Mouse (Mus musculus) gonadal fat pad, adult 2 months (tissue): ENCODE results near the gene Cd101. TPM values are rescaled to one million over a fixed set of nuclear protein-coding genes. Genes with fewer than 3 reads are reported as not detected.

Source experiments
- DNase-seq: peaks from one replicate; pipeline ENCODE4 v3.0.0-alpha.2; 2012; ENCODE audit warnings: low read depth
- polyA plus RNA-seq: library from polyadenylated mRNA; depleted of rRNA; stranded (reverse); fragments of >200 nt; gene quantifications from 2 replicates; pipeline ENCODE4 v1.2.3, GENCODE M21; 2012

Gene Cd101
- polyA plus RNA-seq, 1 experiment, result 0.08 TPM

DNA sequence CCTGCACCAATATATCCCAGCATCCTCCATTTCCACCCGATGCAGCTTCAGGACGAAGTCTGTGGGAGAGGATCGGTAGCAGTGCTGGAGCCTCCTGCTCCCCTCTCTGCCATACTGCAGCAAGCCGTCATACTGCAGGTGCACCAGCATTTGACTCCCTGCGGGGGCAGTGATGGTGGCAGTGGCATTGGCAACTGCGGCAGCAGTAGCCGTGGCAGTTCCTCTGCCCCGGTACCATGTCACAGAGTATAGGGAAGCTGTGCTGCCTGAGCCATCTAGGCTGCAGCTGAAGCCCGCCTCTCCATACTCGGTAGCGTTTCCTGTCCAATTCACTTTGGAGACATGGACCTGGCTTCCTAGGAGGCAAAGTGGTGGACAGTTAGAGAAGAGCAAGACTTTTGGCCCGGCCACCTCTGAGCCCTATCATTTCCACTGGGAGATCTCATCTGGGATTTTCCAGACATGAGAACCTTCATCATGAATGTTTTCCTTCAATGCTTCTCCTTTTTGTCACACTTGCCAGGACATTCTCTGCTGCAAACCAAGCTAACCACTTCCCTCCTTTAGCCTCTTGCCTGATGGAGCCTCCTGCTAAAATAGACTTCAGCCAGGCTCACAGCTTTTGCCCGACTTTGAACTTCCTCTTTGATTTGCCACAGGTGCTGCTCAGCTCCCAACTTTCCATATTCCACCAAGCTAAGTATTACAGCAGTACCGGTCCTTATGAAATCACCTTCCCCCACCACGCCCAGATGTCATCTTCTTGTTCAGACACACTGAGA, 25.6 kb downstream of the Cd101 start:
- DNase-seq, result no peak

DNA sequence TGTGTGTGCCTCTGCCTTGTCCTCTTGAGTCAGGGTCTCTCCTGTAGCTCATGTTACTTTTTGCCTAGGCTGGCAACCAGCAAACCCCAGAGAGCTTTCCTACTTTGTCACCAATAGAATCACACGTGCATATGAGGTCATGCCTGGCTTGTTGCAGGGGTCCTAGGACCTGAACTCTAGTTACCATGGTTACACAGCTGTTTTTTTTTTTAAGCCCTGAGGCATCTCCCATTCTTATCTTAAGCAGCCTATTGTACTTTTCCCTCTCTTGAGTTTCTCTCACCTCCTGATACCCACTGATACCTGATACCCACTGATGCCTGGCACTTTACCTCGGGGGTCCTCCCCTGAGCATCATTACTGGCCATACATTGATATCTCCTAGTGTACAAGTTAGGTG, 29.6 kb downstream of the Cd101 start:
- DNase-seq, result no peak

DNA sequence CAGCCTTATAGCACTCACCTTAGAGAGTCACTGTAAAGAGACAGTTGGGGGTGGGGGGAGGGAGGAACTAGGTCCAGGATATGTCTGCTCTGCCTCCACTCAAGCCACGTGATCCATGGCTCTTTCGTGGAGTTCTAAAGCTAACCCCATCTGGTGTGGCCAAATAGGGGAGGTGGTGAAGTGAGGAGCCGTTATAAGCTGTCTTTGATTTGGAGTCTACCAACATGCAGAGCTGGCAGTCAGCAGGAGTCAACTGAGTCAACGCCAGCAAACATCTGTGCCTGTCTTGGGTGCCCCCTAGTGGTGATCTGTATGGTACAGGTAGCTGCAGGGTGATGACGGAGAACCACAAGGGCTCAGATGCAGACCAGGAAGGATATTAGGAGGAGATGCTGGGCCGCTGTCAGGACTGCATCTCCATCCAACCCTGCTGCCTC, 30.4 kb downstream of the Cd101 start:
- no peak for DNase-seq

DNA sequence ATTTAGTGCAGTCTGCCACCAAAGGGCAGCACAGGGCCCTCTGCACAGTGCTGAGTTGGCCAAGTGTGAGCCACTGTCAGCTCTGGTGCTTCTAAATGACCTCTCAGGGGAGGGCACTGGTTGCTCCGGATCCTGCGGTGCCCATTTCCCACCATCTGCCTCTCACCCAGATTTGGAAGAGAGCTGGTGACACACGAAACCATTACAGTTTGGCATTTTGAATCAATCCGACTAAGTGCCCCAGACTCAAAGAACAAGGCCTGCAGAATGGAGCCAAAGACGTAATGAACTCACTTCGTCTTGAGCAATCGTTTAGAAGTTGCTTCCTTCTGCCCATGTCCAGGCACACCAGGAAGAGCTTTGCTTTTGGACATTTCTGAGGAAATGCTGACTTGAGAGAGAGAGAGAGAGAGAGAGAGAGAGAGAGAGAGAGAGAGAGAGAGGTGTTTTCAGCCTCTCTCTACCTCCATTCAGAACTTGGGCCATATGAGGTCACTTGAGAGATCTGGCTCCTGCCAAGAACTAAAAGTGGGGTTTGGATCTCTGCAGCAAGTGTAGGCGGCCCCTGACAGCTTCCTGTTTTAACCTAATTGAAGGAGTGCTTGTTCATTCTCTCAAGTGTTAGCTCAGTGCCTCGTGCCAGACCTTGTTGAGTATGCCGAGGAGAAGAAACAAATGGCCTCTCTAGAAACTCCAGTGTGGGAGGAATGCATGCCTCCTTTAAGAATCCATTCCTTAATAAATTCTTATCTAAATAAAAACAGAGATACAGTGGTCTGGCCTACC, 31.4 kb downstream of the Cd101 start:
- DNase-seq, result no peak

DNA sequence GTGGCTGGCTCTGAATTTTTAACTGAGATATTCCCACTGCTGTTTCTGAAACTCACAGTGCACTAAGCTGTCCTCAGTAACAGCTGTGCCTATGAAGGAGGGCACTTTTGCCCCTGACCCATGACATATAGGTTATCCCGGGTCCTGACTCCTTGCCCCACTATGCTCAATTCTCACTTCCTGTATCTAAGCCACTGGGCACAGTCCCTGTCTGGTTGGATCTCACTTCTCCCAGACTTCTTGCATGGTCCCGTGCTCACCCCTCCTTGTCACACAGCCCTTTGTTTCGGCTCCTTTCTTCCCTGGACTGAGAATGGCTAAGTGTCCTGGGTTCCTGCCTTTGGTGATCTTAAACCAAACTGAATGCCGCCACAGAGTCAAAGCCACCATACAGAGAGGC, 35.1 kb downstream of the Cd101 start:
- DNase-seq, result no peak

DNA sequence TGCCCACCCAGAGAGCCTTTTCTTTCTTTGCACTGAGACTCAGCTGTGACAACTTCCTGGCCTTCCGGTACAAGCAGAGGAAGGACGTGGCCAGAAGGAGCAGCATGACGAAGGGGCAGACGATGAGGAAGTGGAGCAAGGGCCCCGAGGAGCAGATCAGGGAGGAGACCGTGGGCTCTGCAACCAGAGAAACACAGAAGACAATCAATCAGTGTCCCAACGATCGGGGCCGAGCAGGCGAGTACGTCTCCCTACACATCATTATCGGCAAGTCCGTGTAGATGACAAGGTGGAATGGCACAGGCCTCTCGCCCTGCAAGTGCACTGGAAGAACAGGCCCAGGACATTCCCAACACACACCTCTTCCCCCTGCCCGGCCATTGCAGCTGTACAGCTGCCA, 35.6 kb downstream of the Cd101 start:
- no peak for DNase-seq

DNA sequence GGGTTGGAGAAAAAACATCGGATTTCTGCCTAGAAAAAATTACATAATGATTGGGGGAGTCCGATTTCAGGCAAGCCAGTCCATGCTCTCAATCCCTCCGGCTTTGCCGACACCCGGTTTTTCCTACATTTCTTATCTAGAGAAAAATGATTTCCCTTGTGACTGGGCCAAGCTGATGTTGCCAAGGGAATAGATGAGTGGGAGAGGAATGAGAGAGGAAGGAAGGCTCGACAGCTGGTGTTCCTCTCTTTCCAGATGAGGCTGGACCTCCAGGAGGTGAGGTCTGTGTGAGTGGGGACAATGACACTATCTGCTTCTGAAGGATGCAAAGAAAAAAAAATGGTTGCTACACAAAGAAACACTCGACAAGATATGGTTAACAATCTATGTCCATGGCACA, 36.2 kb downstream of the Cd101 start:
- DNase-seq, result no peak

DNA sequence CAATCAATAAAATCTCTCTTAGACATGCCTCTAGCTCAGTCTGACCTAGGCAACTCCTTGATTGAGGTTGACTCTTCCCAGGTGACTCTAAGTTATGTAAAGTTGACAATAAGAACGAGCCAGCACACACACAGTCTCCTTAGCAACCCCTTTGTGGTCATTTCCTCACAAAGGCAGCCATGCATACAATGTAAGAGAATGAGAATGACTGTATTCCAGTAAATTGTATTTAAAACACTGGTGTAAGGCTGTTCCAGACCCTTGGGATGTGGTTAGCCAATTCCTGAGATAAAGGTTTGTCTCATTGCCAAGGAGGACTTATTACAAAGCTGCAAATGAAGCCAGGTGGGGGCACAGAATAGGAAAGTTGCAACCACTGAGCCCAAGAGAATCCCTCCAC, 39.1 kb downstream of the Cd101 start:
- no peak for DNase-seq

DNA sequence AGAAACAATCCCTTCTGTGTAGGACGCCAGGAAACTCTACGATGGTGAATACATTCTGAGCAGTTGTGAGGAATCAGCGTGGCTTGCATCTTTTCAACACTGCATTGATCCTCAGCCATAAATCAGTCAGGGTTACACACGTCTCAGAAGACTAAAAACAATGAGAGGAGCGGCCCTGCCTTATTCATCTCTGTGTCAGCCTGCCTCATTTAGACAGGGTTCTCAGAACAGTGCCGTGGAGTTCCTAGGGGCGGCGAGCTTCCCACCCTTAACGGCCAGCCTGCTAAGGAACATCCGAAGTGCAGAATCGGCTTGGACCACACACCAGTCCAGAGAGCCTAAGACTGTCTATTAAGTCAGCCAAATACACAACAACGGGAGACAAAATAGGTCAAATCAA, 39.9 kb downstream of the Cd101 start:
- DNase-seq, result no peak

DNA sequence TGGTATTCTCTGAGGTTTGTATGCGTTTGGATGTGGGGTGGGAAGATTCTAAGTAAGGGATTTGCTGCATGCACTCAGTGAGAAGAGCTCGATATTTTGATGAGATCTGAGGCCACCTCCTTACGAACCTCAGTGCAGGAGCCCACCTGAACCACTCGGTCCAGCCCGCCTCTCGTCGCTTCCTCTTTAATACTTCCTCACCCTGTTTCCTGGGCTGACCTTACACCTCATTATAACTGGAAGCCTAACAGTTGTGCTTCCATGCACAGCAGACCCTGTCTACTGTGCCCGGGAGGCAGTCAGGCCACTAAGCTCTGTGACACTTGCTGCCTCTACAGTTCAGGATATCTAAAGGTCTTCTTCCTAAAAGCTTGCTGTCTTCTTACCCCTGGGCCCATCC, 50.1 kb downstream of the Cd101 start:
- no peak for DNase-seq

DNA sequence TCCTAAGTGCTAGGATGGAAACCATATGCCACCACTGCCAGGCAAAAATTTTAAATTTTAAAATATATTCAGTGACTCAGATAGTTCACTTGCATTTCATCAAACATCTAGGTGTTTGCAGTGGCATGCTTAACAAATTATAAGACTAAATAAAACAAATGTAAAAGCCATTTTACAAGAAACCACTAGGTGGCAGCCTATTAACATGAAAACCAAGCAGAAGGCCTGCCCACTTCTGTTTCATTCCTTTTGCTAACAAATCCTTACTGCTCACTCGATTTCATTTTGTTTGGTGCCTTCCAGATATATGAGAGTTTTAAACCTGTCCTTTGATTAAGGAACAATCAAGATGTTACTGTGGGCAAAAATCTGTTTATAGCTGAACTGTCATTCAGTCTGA, 55.5 kb downstream of the Cd101 start:
- DNase-seq, result no peak

DNA sequence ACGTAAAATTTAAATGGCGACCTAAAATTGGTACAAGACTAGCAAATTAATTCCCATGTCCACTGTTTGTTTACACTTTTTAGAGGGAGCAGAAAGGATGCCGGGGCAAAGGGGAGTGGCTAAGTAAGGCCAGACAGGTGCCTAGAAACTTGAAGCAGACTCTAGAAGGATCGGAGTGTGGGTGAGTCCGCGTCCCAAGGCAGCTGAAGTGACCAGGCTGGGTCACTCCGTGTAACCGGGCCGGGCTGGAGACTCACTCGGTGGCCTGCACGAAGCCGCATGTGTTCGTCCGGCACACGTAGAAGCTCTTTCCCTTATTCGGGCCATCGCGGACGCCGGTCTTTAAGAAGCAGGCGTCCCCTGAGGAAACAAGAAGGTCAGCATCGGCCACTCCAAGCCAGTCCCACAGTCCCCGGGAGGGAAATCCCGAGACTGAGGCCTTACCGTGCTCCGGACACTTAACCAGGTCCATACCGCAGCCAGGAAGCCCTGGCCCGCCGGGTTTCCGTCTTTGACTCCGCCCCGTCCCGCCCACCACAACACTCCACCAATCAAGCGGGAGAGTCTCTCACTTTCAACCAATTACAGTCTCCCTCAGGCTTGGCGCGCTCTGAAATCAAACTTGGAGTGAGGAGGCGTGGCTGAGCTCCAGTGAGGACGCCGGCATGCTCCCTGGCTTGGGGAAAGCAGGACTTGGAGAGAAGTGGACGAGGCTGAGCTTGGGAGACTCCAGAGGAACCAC, 60.0 kb downstream of the Cd101 start, which contains the start of gene Ttf2:
Ttf2 (minus strand) TSS at position 488 of the 742 bp plus-strand sequence.
- DNase-seq, result peak; percentile 46

DNA sequence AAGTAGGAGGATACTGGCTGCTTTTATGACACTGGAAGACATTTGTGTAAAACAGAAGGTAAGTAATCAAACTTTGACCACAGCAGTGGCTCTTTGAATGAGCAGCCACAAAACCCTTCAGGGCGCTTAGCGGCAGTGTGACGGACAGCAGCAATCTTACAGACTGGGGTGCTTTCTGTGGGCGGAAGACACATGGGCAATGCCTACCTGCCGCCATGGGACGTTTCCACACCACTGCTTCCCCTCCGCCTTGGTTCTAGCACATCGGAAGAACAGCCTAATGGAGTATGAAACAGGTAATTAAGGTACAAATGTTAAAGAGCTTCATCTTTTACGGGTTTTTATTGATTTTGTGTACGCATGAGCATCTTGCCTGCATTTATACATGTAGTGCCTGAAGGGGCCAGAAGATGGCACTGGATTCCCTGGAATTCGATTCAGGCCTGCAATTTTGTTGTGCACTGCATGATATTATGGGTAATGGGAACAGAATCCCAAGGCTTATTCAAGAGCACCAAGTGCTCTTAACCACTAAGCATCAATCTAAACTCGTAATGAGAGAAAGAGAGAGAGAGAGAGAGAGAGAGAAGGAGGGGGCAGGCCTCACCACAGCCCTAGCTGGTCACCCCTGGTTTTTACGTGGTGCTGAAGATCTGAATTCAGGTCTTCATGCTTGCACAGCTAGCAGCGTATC, 65.4 kb downstream of the Cd101 start:
- DNase-seq, result no peak

DNA sequence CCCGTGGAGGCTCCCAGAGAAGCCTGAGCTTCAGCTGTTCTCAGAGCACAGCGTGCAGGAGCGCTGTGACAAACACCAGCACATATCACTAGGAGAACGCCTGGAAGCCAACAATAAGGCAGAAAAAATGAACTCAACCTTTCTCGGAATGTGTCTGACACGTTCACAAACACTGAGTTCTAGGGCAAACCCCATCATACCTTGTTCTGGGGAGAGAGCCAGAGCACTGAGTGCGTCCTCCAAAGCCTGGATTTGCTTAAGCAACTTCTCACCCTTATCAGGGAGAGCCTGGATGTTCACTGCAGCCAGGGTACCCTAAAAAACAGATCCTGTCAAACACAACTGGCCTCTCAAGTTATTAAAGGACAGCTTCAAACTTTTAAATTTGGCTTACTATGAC, 67.9 kb downstream of the Cd101 start:
- no peak for DNase-seq

DNA sequence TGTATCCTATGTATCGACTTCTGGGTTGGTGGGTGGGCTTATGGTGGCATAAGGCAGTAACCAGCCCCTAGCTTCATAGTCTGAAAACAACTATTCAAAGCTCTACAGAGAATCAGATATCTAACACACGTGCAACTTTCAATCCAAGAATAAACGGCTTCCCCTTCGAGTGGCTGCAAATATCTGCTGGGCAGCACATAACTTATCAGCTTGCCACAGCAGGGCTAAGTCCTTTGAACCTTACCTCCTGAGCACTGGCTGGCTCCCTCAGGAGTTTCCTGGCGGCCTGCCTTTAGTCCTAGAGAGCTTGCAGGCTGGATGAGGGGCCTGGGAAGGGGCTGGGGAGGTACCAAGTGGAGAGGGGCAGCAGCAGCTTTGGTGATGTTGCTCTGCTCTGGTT, 68.3 kb downstream of the Cd101 start:
- DNase-seq, result no peak

DNA sequence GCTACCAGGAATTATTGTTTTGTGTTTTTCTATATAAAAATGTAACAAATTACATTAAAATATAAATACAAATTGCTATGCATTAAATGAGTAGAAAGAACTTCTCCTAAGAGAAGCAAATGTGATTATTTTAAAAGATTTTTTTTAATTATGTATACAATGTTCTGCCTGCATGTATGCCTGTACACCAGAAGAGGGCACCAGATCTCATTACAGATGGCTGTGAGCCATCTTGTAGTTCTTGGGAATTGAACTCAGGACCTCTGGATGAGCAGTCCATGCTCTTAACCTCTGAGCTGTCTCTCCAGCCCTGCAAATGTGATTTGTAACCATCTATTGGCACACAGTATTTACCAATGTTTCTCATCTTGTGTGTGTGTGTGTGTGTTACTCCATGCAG, 74.7 kb downstream of the Cd101 start:
- DNase-seq, result no peak

DNA sequence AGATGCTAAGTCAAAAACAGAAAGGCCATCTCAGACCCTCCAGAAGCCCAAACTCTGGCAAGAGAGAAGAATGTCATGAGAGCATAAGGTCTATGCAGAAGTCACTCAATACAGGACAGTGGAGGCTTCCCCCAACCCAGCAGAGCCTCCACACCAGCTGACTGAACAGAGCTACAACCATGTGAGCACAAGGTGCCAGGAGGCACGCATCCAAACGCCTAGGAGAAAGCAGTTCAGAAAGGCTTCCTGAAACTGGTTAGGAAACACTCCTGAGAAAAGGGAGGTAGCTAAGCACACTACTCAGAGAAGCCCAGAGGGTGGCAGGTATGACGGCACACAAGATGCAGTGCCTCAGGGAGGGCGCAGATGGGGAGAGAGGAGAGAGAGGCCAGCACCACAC, 77.8 kb downstream of the Cd101 start:
- DNase-seq, result no peak

DNA sequence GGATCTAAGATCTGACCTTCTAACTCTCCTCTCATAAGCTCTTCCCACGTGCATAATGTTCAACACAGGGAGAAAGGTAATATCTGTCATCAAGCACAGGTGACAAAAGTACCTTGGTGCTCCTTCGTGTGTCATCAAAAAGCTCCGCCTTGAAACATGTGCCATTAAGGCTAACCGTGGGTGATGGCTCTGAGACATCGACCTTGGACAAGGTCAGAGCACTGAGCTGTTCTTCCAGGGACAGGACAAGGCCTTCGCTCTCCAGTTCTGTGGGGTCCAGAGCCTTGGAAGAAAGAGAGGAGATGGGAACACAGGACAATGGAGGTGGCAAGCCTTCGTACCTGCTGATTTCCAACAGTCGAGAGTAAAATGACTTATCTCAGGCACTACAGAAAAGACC, 82.1 kb downstream of the Cd101 start:
- DNase-seq, result no peak
